Mouse (Mus musculus) intestine, embryonic 16.5 days (tissue): ENCODE data around the gene Dus1l. TPM values are rescaled to one million over a fixed set of nuclear protein-coding genes. Genes with fewer than 3 reads are reported as not detected.
A peak's percentile ranks its signal among the peaks of the same experiment; 100 is the strongest.

Experiments used
- ATAC-seq: fragments of 200-750 bp; cut with Nextera tagmentation; 2 replicates; pipeline ENCODE4 v1.8.0; 2017; ENCODE audit warnings: moderate TSS enrichment, moderate library complexity
- H3K27ac ChIP-seq: fragments of 300-500 bp; sonication (generic); 2 replicates; pipeline ENCODE4 v1.5.1; 2014; ENCODE audit warnings: mild to moderate bottlenecking, low read length
- H3K27me3 ChIP-seq: fragments of 300-500 bp; sonication (generic); replicated peaks from 2 replicates; pipeline ENCODE4 v1.6.1; 2014; ENCODE audit warnings: low read length, control low read depth, mixed read lengths; ENCODE audit not compliant: control insufficient read depth, insufficient read depth
- H3K36me3 ChIP-seq: fragments of 300-500 bp; sonication (generic); 2 replicates; pipeline ENCODE4 v1.6.1; 2014; ENCODE audit warnings: low read length, control low read depth; ENCODE audit not compliant: control insufficient read depth, insufficient read depth
- H3K4me1 ChIP-seq: fragments of 300-500 bp; sonication (generic); 2 replicates; pipeline ENCODE4 v1.6.1; 2014; ENCODE audit warnings: low read length, control low read depth, mixed read lengths; ENCODE audit not compliant: control insufficient read depth, insufficient read depth
- H3K4me2 ChIP-seq: fragments of 300-500 bp; sonication (generic); 2 replicates; pipeline ENCODE4 v1.6.1; 2014; ENCODE audit warnings: low read depth, low read length, control low read depth
- H3K4me3 ChIP-seq: fragments of 300-500 bp; sonication (generic); 2 replicates; pipeline ENCODE4 v1.5.1; 2014; ENCODE audit warnings: mild to moderate bottlenecking, low read length
- H3K9ac ChIP-seq: fragments of 300-500 bp; sonication (generic); 2 replicates; pipeline ENCODE4 v1.6.1; 2014; ENCODE audit warnings: low read depth, low read length
- H3K9me3 ChIP-seq: fragments of 300-500 bp; sonication (generic); 2 replicates; pipeline ENCODE4 v1.6.1; 2016; ENCODE audit warnings: low read length, control low read depth; ENCODE audit not compliant: control insufficient read depth
- WGBS: fragments of 180-500 bp; shearing (Covaris S2); extraction: QIAGEN DNeasy Blood & Tissue Kit; methylation state at CpG from one replicate; pipeline ENCODE4 v1.1.7; 2014; 5-methylcytosine and 5-hydroxymethylcytosine counted together
- polyA plus RNA-seq: library from polyadenylated mRNA; unstranded; fragments of >200 nt; fragmentation: Nextera tagmentation; extraction: Ambion mirVana; gene quantifications from 2 replicates; pipeline ENCODE4 v1.2.1, GENCODE M21; 2015

Gene Dus1l
- polyA plus RNA-seq, 1 experiment from 2014 or later, result 82.0 TPM

- no peak for ATAC-seq
- Histone ChIP-seq H3K4me2 (no peak overlapping the region), H3K27me3 (no peaks in the 10 kb centered on the region), H3K9me3 (no peaks in the 10 kb centered on the region), H3K4me3 (no peak overlapping the region), H3K9ac (peak overlapping the region; percentile 96; the same call in 1 of the 2 replicates), H3K27ac (no peak overlapping the region), H3K4me1 (peaks cover 30% of the 10 kb centered on the region), H3K36me3 (peaks cover 57% of the 10 kb centered on the region)
- WGBS, result 92% methylated on average over 14 of the region's 14 CpGs
These were observed 24.3 kb upstream of the Dus1l start for GRCm38 (mm10) chr11:120820546-120820945.

GRCm38 (mm10) chr11:120819556-120819955 is 23.4 kb upstream of the Dus1l start:
- Histone ChIP-seq H3K27me3 (no peaks in the 10 kb centered on the region), H3K36me3 (peaks cover 67% of the 10 kb centered on the region), H3K4me3 (no peak overlapping the region), H3K27ac (no peak overlapping the region), H3K9me3 (no peaks in the 10 kb centered on the region), H3K9ac (no peak overlapping the region), H3K4me1 (peaks cover 21% of the 10 kb centered on the region), H3K4me2 (no peak overlapping the region)
- no peak for ATAC-seq
- 91% methylated on average over 6 of the region's 6 CpGs for WGBS

GRCm38 (mm10) chr11:120818251-120818650 is 22.0 kb upstream of the Dus1l start:
- no peaks in the 10 kb centered on the region for H3K9me3 ChIP-seq
- H3K4me2 ChIP-seq, result no peak overlapping the region
- H3K36me3 ChIP-seq, result peaks cover 74% of the 10 kb centered on the region
- no peaks in the 10 kb centered on the region for H3K27me3 ChIP-seq
- H3K27ac ChIP-seq, result no peak overlapping the region
- no peak overlapping the region for H3K9ac ChIP-seq
- 95% methylated on average over 13 of the region's 13 CpGs for WGBS
- no peak overlapping the region for H3K4me3 ChIP-seq
- no peak for ATAC-seq
- peaks cover 21% of the 10 kb centered on the region for H3K4me1 ChIP-seq

- Histone ChIP-seq H3K27me3 (no peaks in the 10 kb centered on the region), H3K36me3 (peaks cover 83% of the 10 kb centered on the region), H3K4me2 (no peak overlapping the region), H3K27ac (no peak overlapping the region), H3K9ac (no peak overlapping the region), H3K4me3 (no peak overlapping the region), H3K4me1 (peaks cover 16% of the 10 kb centered on the region), H3K9me3 (no peaks in the 10 kb centered on the region)
- 85% methylated on average over 6 of the region's 6 CpGs for WGBS
- ATAC-seq, result no peak
These were observed 21.2 kb upstream of the Dus1l start for GRCm38 (mm10) chr11:120817358-120817757.

GRCm38 (mm10) chr11:120812068-120812467 is 15.9 kb upstream of the Dus1l start:
- H3K4me2 ChIP-seq, result no peak overlapping the region
- H3K4me3 ChIP-seq, result no peak overlapping the region
- H3K27me3 ChIP-seq, result no peaks in the 10 kb centered on the region
- peaks cover 3% of the 10 kb centered on the region; the same call in 1 of the 2 replicates for H3K4me1 ChIP-seq
- H3K9ac ChIP-seq, result no peak overlapping the region
- no peaks in the 10 kb centered on the region for H3K9me3 ChIP-seq
- 96% methylated on average over 16 of the region's 16 CpGs for WGBS
- no peak overlapping the region for H3K27ac ChIP-seq
- ATAC-seq, result no peak
- H3K36me3 ChIP-seq, result peaks cover 88% of the 10 kb centered on the region

GRCm38 (mm10) chr11:120808010-120808409 is 11.8 kb upstream of the Dus1l start:
- H3K36me3 ChIP-seq, result peaks cover 64% of the 10 kb centered on the region
- ATAC-seq, result no peak
- H3K4me1 ChIP-seq, result peaks cover 13% of the 10 kb centered on the region; the same call in 1 of the 2 replicates
- H3K4me3 ChIP-seq, result no peak overlapping the region
- no peak overlapping the region for H3K4me2 ChIP-seq
- 90% methylated on average over 12 of the region's 12 CpGs for WGBS
- no peak overlapping the region for H3K9ac ChIP-seq
- no peak overlapping the region for H3K27ac ChIP-seq
- no peaks in the 10 kb centered on the region for H3K9me3 ChIP-seq
- H3K27me3 ChIP-seq, result no peaks in the 10 kb centered on the region

GRCm38 (mm10) chr11:120805375-120806298 is 9.4 kb upstream of the Dus1l start:
- no peak overlapping the region for H3K9ac ChIP-seq
- H3K4me1 ChIP-seq, result peaks cover 13% of the 10 kb centered on the region; the same call in 1 of the 2 replicates
- peak overlapping the region; percentile 43 for H3K27ac ChIP-seq
- H3K9me3 ChIP-seq, result no peaks in the 10 kb centered on the region
- H3K4me3 ChIP-seq, result no peak overlapping the region
- 71% methylated on average over 7 of the region's 7 CpGs for WGBS
- H3K36me3 ChIP-seq, result peaks cover 40% of the 10 kb centered on the region
- H3K27me3 ChIP-seq, result no peaks in the 10 kb centered on the region
- peak; percentile 93 for ATAC-seq
- no peak overlapping the region for H3K4me2 ChIP-seq

- no peaks in the 10 kb centered on the region for H3K27me3 ChIP-seq
- H3K9me3 ChIP-seq, result no peaks in the 10 kb centered on the region
- H3K4me1 ChIP-seq, result peaks cover 21% of the 10 kb centered on the region
- no peak for ATAC-seq
- H3K4me3 ChIP-seq, result no peak overlapping the region
- H3K9ac ChIP-seq, result no peak overlapping the region
- H3K36me3 ChIP-seq, result peaks cover 32% of the 10 kb centered on the region
- H3K4me2 ChIP-seq, result no peak overlapping the region
- 68% methylated on average over 4 of the region's 4 CpGs for WGBS
- no peak overlapping the region for H3K27ac ChIP-seq
These were observed 8.6 kb upstream of the Dus1l start for GRCm38 (mm10) chr11:120804769-120805168.

- ATAC-seq, result no peak
- Histone ChIP-seq H3K4me3 (no peak overlapping the region), H3K4me2 (no peak overlapping the region), H3K4me1 (peaks cover 22% of the 10 kb centered on the region), H3K27me3 (no peaks in the 10 kb centered on the region), H3K36me3 (peaks cover 30% of the 10 kb centered on the region), H3K9ac (no peak overlapping the region), H3K27ac (no peak overlapping the region), H3K9me3 (no peaks in the 10 kb centered on the region)
- 80% methylated on average over 7 of the region's 7 CpGs for WGBS
These were observed 8.1 kb upstream of the Dus1l start for GRCm38 (mm10) chr11:120804274-120804673.
